Mouse (Mus musculus) left cerebral cortex, postnatal 25 days (tissue): ENCODE data around the gene Cetn2. TPM values are rescaled to one million over a fixed set of nuclear protein-coding genes. Genes with fewer than 3 reads are reported as not detected.

Experiments
- DNase-seq, 2 experiments: peaks; one replicate each; pipeline ENCODE4 v3.0.0; 2022; ENCODE audit warnings: low spot score in 2 of 2, mixed read lengths in 1 of 2
- intact Hi-C: fragments of 180-260 bp; cut with DNase I; formaldehyde crosslinking; loops from one replicate; pipeline ENCODE4 v1.15.1; 2025
- total RNA-seq, 2 experiments: library from RNA; stranded (reverse); gene quantifications; 2 replicates each; pipeline ENCODE4 v1.2.3; 2021

Cetn2 gene
- total RNA-seq, result 10 to 100 TPM; 51.5 to 52.6 TPM

GRCm38 (mm10) chrX:72917884-72918681 is at the start of gene Cetn2, which contains the start of gene Nsdhl:
Cetn2 (minus strand) TSS chrX:72918411.
Nsdhl (plus strand) TSS chrX:72918557.
- peak; percentile 87 to 96 for DNase-seq
- intact Hi-C loops, result no loop called here

GRCm38 (mm10) chrX:72962743-72963142 is 44.5 kb upstream of the Cetn2 start:
- no peak for DNase-seq
- intact Hi-C loops, result no loop called here

- no peak for DNase-seq
- intact Hi-C loops, result no loop called here
These were observed 43.3 kb upstream of the Cetn2 start for GRCm38 (mm10) chrX:72961511-72961910.

GRCm38 (mm10) chrX:72960431-72960830 is 42.2 kb upstream of the Cetn2 start:
- intact Hi-C loops, result no loop called here
- DNase-seq, result peak; percentile 18 to 24

GRCm38 (mm10) chrX:72956486-72956885 is 38.3 kb upstream of the Cetn2 start:
- no peak for DNase-seq
- intact Hi-C loops, result no loop called here

- intact Hi-C loops, result no loop called here
These were observed 35.3 kb upstream of the Cetn2 start for GRCm38 (mm10) chrX:72953464-72953863.

DNA sequence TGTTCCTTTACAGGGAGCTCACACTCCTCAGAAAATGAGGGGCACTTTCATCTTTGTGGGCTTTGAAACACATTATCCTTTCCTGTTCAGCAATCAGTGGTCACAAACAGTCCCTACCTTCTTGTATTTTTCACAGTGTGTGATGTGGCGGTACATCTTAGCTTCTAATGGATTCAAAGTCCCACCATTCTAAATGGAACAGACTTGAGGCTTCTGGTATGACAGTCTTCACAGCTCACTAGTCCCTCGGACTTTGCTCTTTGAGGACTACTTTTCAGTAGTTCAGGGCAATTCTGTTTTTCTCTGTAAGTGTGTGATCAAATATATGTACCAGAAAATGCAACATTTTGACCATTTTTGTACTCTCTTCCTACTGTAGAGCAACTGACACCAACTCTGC is 3.2 kb upstream of the Cetn2 start:
- no peak for DNase-seq
- intact Hi-C loops, result loop anchor here (10.0 kb wide), 1 partner anchor 1647 kb away; no protein-coding TSS in a partner anchor

More at GRCm38 (mm10) chrX:72953464-72953863, 35.3 kb upstream of the Cetn2 start:
- no peak for DNase-seq

GRCm38 (mm10) chrX:72918682-72919059 is 460 bp upstream of the Cetn2 start:
- intact Hi-C loops, result no loop called here

DNA sequence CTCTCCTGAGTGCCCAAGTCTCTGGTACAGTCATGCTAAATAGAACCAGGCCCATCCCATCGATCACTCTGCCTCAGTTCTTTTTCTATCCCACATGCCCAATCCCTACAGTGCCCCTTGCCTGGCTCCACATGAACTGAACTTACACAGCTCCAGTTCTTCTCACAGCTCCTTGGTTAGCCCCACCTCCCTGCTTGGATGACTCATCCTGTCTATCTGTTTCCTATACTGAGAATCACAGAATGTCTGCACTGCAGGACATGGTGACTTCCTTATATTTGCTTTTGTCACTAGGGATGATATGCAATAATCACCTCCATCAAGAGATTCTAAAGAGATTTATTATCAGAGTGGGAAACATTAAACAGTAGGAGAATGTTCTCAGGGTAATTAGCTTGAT is 6.6 kb downstream of the Cetn2 start:
- intact Hi-C loops, result no loop called here
- no peak for DNase-seq

More at GRCm38 (mm10) chrX:72918682-72919059, 460 bp upstream of the Cetn2 start:
- no peak for DNase-seq

DNA sequence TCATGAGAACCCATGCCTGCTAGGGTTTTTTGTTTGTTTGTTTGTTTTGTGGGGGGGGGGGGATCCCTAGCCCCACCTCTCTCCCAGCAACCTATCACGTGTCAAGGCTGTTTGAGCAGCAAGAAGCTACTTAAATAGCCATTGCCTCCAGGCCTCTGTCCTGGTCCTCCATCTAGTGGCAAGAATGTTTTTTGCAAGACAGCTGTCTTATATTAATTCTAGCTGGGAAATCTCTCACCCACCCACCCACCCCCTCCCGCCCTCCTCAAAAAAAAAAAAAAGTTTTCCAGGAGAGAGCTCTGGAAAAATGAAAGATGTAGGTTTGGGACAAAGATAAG is 9.8 kb downstream of the Cetn2 start:
- peak; percentile 12 to 41 for DNase-seq
- intact Hi-C loops, result loop anchor here (5.0 kb wide), 1 partner anchor 1261 kb away; no protein-coding TSS in a partner anchor

DNA sequence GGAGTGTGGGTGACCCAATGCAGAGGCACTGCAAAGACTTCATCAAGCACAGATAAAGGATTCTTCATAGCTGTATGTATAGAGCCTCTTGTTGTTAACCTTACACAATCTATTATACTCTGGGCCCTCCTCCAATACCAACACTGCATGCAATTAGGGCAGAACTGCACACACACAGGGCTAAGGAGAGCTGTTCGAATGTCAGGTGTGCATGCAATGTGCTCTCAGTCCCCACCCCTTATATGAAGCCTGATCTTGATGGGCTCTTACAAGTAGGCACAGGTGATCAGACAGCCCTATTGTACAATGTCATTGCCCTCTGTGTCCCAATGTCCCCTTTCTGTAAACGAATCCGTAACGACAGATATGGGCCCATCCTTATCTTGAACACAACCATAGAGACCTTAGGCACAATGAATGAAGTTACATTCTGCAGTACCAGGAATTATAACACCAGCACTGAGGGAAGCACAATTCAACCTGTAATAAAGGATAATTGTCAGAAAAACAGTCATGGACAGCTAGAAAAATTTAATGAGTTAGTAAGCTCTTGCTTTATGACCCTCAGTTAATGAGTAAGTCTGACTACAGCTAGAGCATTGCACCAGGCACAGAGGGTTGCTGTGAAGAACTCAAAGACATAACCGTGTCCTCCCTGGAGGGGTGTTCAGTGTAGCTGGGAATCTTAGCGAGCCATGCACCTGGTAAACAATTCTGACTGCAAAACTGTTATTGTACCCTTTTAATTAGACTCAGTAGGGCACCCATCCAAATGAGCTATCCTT is 10.4 kb downstream of the Cetn2 start:
- intact Hi-C loops, result loop anchor here (5.0 kb wide), 1 partner anchor 1261 kb away; no protein-coding TSS in a partner anchor
- no peak for DNase-seq

DNA sequence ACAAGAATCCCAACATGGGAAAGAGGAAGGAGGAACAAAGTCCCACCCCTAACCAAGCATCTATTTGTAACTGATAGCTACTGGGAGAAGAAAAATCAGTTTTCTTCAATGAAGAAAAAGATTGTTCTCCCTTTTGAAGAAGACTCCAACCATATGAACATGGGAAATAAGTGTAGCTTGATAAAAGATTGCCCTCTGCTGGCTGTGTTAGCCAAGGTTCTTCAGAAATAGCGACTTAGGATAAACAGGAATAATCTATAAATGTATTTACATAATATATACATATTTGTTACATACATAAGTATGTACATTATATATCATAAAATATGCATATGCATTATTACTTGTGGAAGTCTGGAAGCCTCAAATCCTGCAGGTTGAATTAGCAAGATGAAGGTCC is 15.7 kb downstream of the Cetn2 start:
- intact Hi-C loops, result loop anchor here (5.0 kb wide), 2 partner anchors 80 to 890 kb away; no protein-coding TSS in a partner anchor
- peak in 1 of 2 experiments; percentile 23 for DNase-seq

DNA sequence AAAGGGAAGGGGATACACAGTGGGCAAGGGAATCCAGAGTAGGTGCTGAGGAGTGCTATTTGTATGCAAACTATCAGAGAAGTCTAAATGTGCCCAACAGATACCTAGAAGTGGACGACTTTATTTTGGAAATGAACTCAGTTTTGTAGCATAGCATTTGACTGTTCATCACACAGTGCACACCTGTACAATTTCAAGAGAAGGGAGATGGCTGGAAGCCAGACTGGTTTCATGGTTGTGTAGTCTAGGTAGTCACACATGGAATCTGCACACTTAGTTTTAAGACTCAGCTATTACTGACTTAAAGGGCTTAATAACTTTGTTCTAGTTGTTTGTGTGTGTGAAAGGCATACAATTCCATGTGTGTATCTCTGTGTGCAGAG is 22.2 kb downstream of the Cetn2 start:
- no peak for DNase-seq
- intact Hi-C loops, result no loop called here

GRCm38 (mm10) chrX:72895388-72896054 is 22.7 kb downstream of the Cetn2 start:
- intact Hi-C loops, result no loop called here
- peak; percentile 62 to 77 for DNase-seq

Other genes with a start within 250 kb of the Cetn2 start
- 1 to 10 TPM; 2.0 to 2.7 TPM for gene Gabrq, start 93.2 kb downstream of the Cetn2 start, total RNA-seq
- gene Nsdhl, start 146 bp upstream of the Cetn2 start, total RNA-seq, result 10 to 100 TPM; 23.0 to 25.8 TPM
- gene Zfp185, start 68.9 kb upstream of the Cetn2 start, total RNA-seq, result under 1 TPM; 0.34 to 0.55 TPM
- under 1 TPM; 0.21 to 0.48 TPM for gene Pnma5, start 118.7 kb upstream of the Cetn2 start, total RNA-seq
- gene Pnma3, start 146.4 kb upstream of the Cetn2 start, total RNA-seq, result 10 to 100 TPM; 12.2 to 14.8 TPM
- gene Xlr4a, start 164.1 kb upstream of the Cetn2 start, total RNA-seq, result 1 to 10 TPM in 1 of 2 experiments, under 1 TPM in 1; 0.96 to 1.6 TPM
- gene Xlr3a, start 178.7 kb upstream of the Cetn2 start, total RNA-seq, result 1 to 10 TPM; 2.0 to 3.0 TPM
- gene Gm14685, start 198.6 kb upstream of the Cetn2 start, total RNA-seq, result 1 to 10 TPM; 1.0 to 2.5 TPM
- gene Xlr5b, start 230.4 kb upstream of the Cetn2 start, total RNA-seq, result not detected
- under 1 TPM in 1 of 2 experiments, not detected in 1; 0.62 TPM for gene DXBay18, start 231.0 kb upstream of the Cetn2 start, total RNA-seq